Mouse (Mus musculus) kidney, adult 2 months (tissue): Measurements from ENCODE around the gene Asgr1. TPM values are rescaled to one million over a fixed set of nuclear protein-coding genes. Genes with fewer than 3 reads are reported as not detected.

Source experiments
- DNase-seq: peaks from one replicate; pipeline ENCODE4 v3.0.0; 2021
- H3K27ac ChIP-seq: fragments of 200-500 bp; 2 replicates; pipeline ENCODE4 v1.5.1; 2012; ENCODE audit warnings: low read depth, low read length, control low read depth, inconsistent platforms; ENCODE audit not compliant: insufficient read depth
- H3K27me3 ChIP-seq: fragments of 200-500 bp; replicated peaks from 2 replicates; pipeline ENCODE4 v1.6.1; 2012; ENCODE audit warnings: mild to moderate bottlenecking, moderate library complexity, low read length, inconsistent platforms; ENCODE audit not compliant: control insufficient read depth, insufficient read depth
- H3K36me3 ChIP-seq: fragments of 200-500 bp; 2 replicates; pipeline ENCODE4 v1.6.1; 2012; ENCODE audit warnings: mild to moderate bottlenecking, moderate library complexity, low read length, inconsistent platforms; ENCODE audit not compliant: control insufficient read depth, insufficient read depth
- H3K4me1 ChIP-seq: fragments of 200-500 bp; 2 replicates; pipeline ENCODE4 v1.6.1; 2011; ENCODE audit warnings: low read length; ENCODE audit not compliant: control insufficient read depth, insufficient read depth
- H3K4me3 ChIP-seq: fragments of 200-500 bp; 2 replicates; pipeline ENCODE4 v1.5.1; 2011; ENCODE audit warnings: mild to moderate bottlenecking, low read depth, low read length, control low read depth; ENCODE audit not compliant: insufficient read depth
- CTCF ChIP-seq: fragments of 200-500 bp; conservative IDR thresholded peaks from 2 replicates; pipeline ENCODE4 v1.5.1; 2011; ENCODE audit warnings: low read depth, mild to moderate bottlenecking, control low read depth, low read length, moderate library complexity, mixed read lengths; ENCODE audit not compliant: insufficient read depth, insufficient read length
- POLR2A ChIP-seq: fragments of 200-500 bp; IDR thresholded peaks from one replicate; pipeline ENCODE4 v1.6.1; 2011; ENCODE audit warnings: low read depth, low read length, control low read depth
- WGBS: fragments of 180-500 bp; shearing (Covaris S2); methylation state at CpG from one replicate; pipeline ENCODE4 v1.1.7; 2018; 5-methylcytosine and 5-hydroxymethylcytosine counted together
- polyA plus RNA-seq: library from polyadenylated mRNA; depleted of rRNA; stranded (reverse); fragments of >200 nt; gene quantifications from 2 replicates; pipeline ENCODE4 v1.2.3, GENCODE M21; 2012; rRNA removed

Asgr1 gene
- polyA plus RNA-seq: 0.25 and 0.41 TPM in 2 replicates

GRCm38 (mm10) chr11:70053898-70054570 is at the start of gene Asgr1:
Gene Asgr1, plus strand, starts transcription at chr11:70054085.
- 73% methylated on average over 10 of the region's 10 CpGs for WGBS
- TF ChIP-seq CTCF (no peak), POLR2A (no peak)
- H3K4me1 ChIP-seq: no peaks in the 10 kb centered on the region; the same call in 1 of the 2 replicates
- no peaks in the 10 kb centered on the region for H3K36me3 ChIP-seq
- DNase-seq: peak; percentile 61
- no peak within 1 kb of the TSS for H3K4me3 ChIP-seq
- no peak within 1 kb of the TSS for H3K27ac ChIP-seq
- H3K27me3 ChIP-seq: no peaks in the 10 kb centered on the region

- WGBS: 58% methylated on average over 5 of the region's 5 CpGs
- no peak overlapping the region for H3K27ac ChIP-seq
- H3K36me3 ChIP-seq: peaks cover 2% of the 10 kb centered on the region
- no peak for TF ChIP-seq POLR2A
- TF ChIP-seq CTCF: peak; percentile 54
- no peaks in the 10 kb centered on the region; the same call in 1 of the 2 replicates for H3K4me1 ChIP-seq
- H3K4me3 ChIP-seq: no peak overlapping the region
- DNase-seq: no peak
- no peaks in the 10 kb centered on the region for H3K27me3 ChIP-seq
These were observed 48.4 kb upstream of the Asgr1 start for GRCm38 (mm10) chr11:70005521-70005920.

DNA sequence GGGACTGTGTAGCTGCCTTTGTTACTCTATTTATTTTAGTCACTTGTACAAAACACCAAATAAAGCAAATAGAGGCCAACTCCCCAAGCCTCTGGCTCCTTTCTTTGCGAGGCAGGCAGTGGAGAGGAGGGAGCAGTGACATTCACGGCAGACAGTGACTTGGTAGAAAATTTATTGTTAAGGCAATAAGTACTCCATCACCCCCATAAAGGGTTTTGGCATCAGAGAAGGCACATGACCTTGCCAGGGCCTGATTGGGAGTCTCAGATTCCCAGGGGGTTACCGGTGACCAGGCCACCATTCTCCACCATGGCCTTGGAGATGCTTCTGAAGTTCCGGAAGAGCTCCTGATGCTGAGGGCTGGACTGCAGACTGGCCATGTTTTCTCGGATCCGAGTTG is 43.9 kb upstream of the Asgr1 start:
- Histone ChIP-seq H3K4me3 (no peak overlapping the region), H3K4me1 (peaks cover 11% of the 10 kb centered on the region; the same call in 1 of the 2 replicates), H3K36me3 (peaks cover 2% of the 10 kb centered on the region), H3K27me3 (no peaks in the 10 kb centered on the region), H3K27ac (no peak overlapping the region)
- WGBS: 74% methylated on average over 6 of the region's 6 CpGs
- no peak for DNase-seq
- TF ChIP-seq CTCF (no peak), POLR2A (no peak)

DNA sequence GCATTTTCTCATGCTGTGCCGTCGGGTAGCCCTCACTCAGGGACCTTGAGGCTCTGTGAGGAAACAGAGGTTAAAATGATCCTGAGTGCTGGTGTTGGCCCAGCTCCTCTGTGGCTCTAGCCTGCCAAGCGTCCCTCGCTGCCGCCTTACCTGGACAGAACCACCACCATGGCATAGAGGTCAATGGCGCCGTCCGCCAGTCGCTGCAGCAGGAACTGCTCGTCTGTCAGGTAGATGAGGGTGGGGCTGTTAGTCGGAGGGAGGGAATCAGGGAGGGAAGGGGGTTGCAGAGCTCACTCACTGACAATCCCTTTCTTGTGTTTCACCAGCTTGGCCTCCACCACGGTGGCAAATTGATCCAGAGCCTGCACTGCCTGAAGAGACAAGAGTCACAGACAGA is 43.3 kb upstream of the Asgr1 start:
- 77% methylated on average over 12 of the region's 12 CpGs for WGBS
- H3K36me3 ChIP-seq: peaks cover 2% of the 10 kb centered on the region
- DNase-seq: no peak

DNA sequence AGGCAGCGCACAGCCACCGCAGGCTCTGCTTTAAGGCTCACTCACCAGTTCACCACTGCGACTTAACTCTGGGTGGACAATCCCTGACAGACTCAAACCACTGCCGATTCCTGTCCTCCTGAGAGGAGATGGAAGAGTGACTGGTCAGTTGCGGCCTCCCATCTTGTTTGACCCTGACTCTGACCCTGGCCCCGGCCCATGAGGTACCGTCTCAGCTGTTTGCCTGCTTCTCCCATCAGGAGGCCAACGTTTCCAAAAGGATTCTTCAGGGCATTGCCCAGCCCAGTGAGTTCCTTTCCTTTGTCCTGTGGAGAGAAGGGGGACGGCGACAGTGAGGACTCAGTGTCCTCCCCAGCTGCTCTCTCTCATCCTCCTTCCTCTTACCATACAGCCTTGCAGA is 42.9 kb upstream of the Asgr1 start:
- peaks cover under 1% of the 10 kb centered on the region for H3K36me3 ChIP-seq
- TF ChIP-seq POLR2A (no peak), CTCF (no peak)
- no peaks in the 10 kb centered on the region for H3K27me3 ChIP-seq
- H3K4me3 ChIP-seq: no peak overlapping the region
- H3K4me1 ChIP-seq: peaks cover 11% of the 10 kb centered on the region; the same call in 1 of the 2 replicates
- DNase-seq: no peak
- H3K27ac ChIP-seq: no peak overlapping the region
- WGBS: 82% methylated on average over 10 of the region's 10 CpGs

More for the DNA sequence above, 43.3 kb upstream of the Asgr1 start:
- no peaks in the 10 kb centered on the region for H3K27me3 ChIP-seq
- no peak overlapping the region for H3K27ac ChIP-seq
- H3K4me1 ChIP-seq: peaks cover 11% of the 10 kb centered on the region; the same call in 1 of the 2 replicates
- no peak overlapping the region for H3K4me3 ChIP-seq
- no peak for TF ChIP-seq POLR2A
- TF ChIP-seq CTCF: no peak

DNA sequence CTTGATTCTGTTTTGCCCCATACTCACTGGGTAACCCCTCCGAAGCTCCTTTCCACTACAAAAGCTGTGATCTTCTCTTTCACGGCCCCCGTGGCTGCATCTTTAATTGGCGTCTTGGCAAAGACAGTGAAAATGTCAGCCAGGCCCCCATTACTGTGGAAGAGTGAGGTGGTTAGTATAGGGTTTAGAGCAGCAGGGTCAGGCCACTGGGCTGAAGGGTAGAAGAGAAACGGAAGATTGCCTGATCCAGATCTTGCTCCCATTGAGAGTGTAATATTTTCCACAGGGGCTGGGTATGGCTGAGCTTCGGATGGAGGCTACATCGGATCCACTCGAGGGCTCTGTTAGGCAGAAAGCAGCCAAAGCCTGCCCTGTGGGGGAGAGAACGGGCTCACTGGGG is 41.0 kb upstream of the Asgr1 start:
- H3K4me3 ChIP-seq: no peak overlapping the region
- H3K4me1 ChIP-seq: peaks cover 11% of the 10 kb centered on the region; the same call in 1 of the 2 replicates
- no peaks in the 10 kb centered on the region for H3K27me3 ChIP-seq
- WGBS: 86% methylated on average over 9 of the region's 9 CpGs
- H3K36me3 ChIP-seq: no peaks in the 10 kb centered on the region; the same call in none of the 2 replicates
- DNase-seq: no peak
- H3K27ac ChIP-seq: no peak overlapping the region
- no peak for TF ChIP-seq CTCF
- TF ChIP-seq POLR2A: no peak

- Histone ChIP-seq H3K4me1 (peaks cover 11% of the 10 kb centered on the region; the same call in 1 of the 2 replicates), H3K4me3 (no peak overlapping the region), H3K27me3 (no peaks in the 10 kb centered on the region), H3K36me3 (no peaks in the 10 kb centered on the region; the same call in none of the 2 replicates), H3K27ac (no peak overlapping the region)
- no peak for TF ChIP-seq CTCF
- DNase-seq: no peak
- WGBS: 86% methylated on average over 3 of the region's 3 CpGs
These were observed 40.5 kb upstream of the Asgr1 start for GRCm38 (mm10) chr11:70013408-70013807.

DNA sequence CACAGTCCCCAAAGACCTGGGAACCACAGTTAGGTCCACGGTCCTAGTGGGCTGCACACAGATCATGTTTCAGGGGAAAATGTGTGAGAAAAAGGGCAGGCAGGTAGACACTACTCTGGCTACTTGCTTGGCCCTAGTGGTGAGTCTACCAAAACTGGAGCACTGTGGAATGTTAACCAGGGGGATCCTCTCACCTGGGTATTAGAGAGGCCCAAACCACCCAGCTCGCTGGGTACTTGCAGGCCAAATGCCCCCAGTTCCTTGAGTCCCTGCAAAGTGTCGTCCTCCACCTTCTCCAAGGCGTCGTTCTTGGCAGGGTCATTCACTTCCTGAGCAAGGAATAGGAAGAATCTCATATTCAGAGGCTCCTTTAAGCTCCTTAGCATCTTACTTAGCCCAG is 39.8 kb upstream of the Asgr1 start:
- WGBS: 63% methylated on average over 5 of the region's 5 CpGs
- Histone ChIP-seq H3K36me3 (no peaks in the 10 kb centered on the region; the same call in none of the 2 replicates), H3K4me1 (peaks cover 11% of the 10 kb centered on the region; the same call in 1 of the 2 replicates), H3K27ac (no peak overlapping the region), H3K4me3 (no peak overlapping the region), H3K27me3 (no peaks in the 10 kb centered on the region)
- TF ChIP-seq CTCF (no peak), POLR2A (no peak)
- no peak for DNase-seq
